Mouse (Mus musculus): ENCODE results near the gene Mvb12b.

Gene Mvb12b

GRCm38 (mm10) chr2:33786064-33786463, 101.7 kb downstream of the Mvb12b start:
- DNase-seq (ENCODE audit: low read depth in 2 of 2, low spot score in 2 of 2): no peak

GRCm38 (mm10) chr2:33785596-33785995, 102.2 kb downstream of the Mvb12b start:
- DNase-seq (ENCODE audit: low read depth in 2 of 2, low spot score in 2 of 2): no peak

- no peak for DNase-seq (ENCODE audit: low read depth in 2 of 2, low spot score in 2 of 2)
These were observed 103.0 kb downstream of the Mvb12b start for GRCm38 (mm10) chr2:33784721-33785120.

GRCm38 (mm10) chr2:33783419-33783818, 104.3 kb downstream of the Mvb12b start:
- no peak for DNase-seq (ENCODE audit: low read depth in 2 of 2, low spot score in 2 of 2)

- DNase-seq (ENCODE audit: low read depth in 2 of 2, low spot score in 2 of 2): no peak
These were observed 105.9 kb downstream of the Mvb12b start for GRCm38 (mm10) chr2:33781655-33782400.

- DNase-seq (ENCODE audit: low read depth in 2 of 2, low spot score in 2 of 2): no peak
These were observed 109.3 kb downstream of the Mvb12b start for GRCm38 (mm10) chr2:33778466-33778865.

GRCm38 (mm10) chr2:33777051-33777450, 110.7 kb downstream of the Mvb12b start:
- no peak for DNase-seq (ENCODE audit: low read depth in 2 of 2, low spot score in 2 of 2)

GRCm38 (mm10) chr2:33774884-33775283, 112.9 kb downstream of the Mvb12b start:
- no peak for DNase-seq (ENCODE audit: low read depth in 2 of 2, low spot score in 2 of 2)

- DNase-seq (ENCODE audit: low read depth in 2 of 2, low spot score in 2 of 2): no peak
These were observed 113.6 kb downstream of the Mvb12b start for GRCm38 (mm10) chr2:33774106-33774505.

- no peak for DNase-seq (ENCODE audit: low read depth in 2 of 2, low spot score in 2 of 2)
These were observed 115.3 kb downstream of the Mvb12b start for GRCm38 (mm10) chr2:33772439-33772838.

GRCm38 (mm10) chr2:33771388-33771787, 116.4 kb downstream of the Mvb12b start:
- DNase-seq (ENCODE audit: low read depth in 2 of 2, low spot score in 2 of 2): no peak

GRCm38 (mm10) chr2:33770526-33771130, 117.1 kb downstream of the Mvb12b start:
- DNase-seq (ENCODE audit: low read depth in 2 of 2, low spot score in 2 of 2): no peak

- DNase-seq (ENCODE audit: low read depth in 2 of 2, low spot score in 2 of 2): no peak
These were observed 123.3 kb downstream of the Mvb12b start for GRCm38 (mm10) chr2:33764476-33764875.

- DNase-seq (ENCODE audit: low read depth in 2 of 2, low spot score in 2 of 2): no peak
These were observed 125.5 kb downstream of the Mvb12b start for GRCm38 (mm10) chr2:33762210-33762609.

GRCm38 (mm10) chr2:33760571-33760991, 127.2 kb downstream of the Mvb12b start:
- no peak for DNase-seq (ENCODE audit: low read depth in 2 of 2, low spot score in 2 of 2)

GRCm38 (mm10) chr2:33759447-33759846, 128.3 kb downstream of the Mvb12b start:
- DNase-seq (ENCODE audit: low read depth in 2 of 2, low spot score in 2 of 2): no peak

GRCm38 (mm10) chr2:33755633-33756020, 132.1 kb downstream of the Mvb12b start:
- DNase-seq (ENCODE audit: low read depth in 2 of 2, low spot score in 2 of 2): no peak

GRCm38 (mm10) chr2:33754980-33755632, 132.6 kb downstream of the Mvb12b start:
- no peak for DNase-seq (ENCODE audit: low read depth in 2 of 2, low spot score in 2 of 2)

- DNase-seq (ENCODE audit: low read depth in 2 of 2, low spot score in 2 of 2): no peak
These were observed 133.5 kb downstream of the Mvb12b start for GRCm38 (mm10) chr2:33754317-33754633.

GRCm38 (mm10) chr2:33753630-33754316, 134.0 kb downstream of the Mvb12b start:
- no peak for DNase-seq (ENCODE audit: low read depth in 2 of 2, low spot score in 2 of 2)

- no peak for DNase-seq (ENCODE audit: low read depth in 2 of 2, low spot score in 2 of 2)
These were observed 137.1 kb downstream of the Mvb12b start for GRCm38 (mm10) chr2:33750611-33751010.

- peak; percentile 16 to 47 for DNase-seq (ENCODE audit: low read depth in 2 of 2, low spot score in 2 of 2)
These were observed 141.3 kb downstream of the Mvb12b start for GRCm38 (mm10) chr2:33746471-33746870.
